Mouse (Mus musculus) olfactory bulb, adult 2 months (tissue): ENCODE measurements around the gene Tesk2.

Experiments
- CTCF ChIP-seq: fragments of 200-500 bp; IDR thresholded peaks from 2 replicates; pipeline ENCODE4 v1.5.1; 2012; ENCODE audit warnings: low read depth, mild to moderate bottlenecking, low read length, moderate library complexity; ENCODE audit not compliant: insufficient read depth
- POLR2A ChIP-seq: fragments of 200-500 bp; IDR thresholded peaks from 2 replicates; pipeline ENCODE4 v1.6.1; 2012; ENCODE audit warnings: mild to moderate bottlenecking, low read depth, low read length, moderate library complexity; ENCODE audit not compliant: insufficient read depth

GRCm38 (mm10) chr4:116720343-116721097 lies at the start of gene Tesk2:
- no peak for TF ChIP-seq CTCF
- TF ChIP-seq POLR2A = 0 out of 2 replicates have a peak, but pooled peaks have one; percentile 21
